Mouse (Mus musculus): Measurements from ENCODE around the gene Dtx1.
A peak's percentile ranks its signal among the peaks of the same experiment; 100 is the strongest.

The Dtx1 gene

GRCm38 (mm10) chr5:120634860-120635259 is 76.9 kb downstream of the Dtx1 start:
- DNase-seq = no peak

- peak in 1 of 2 experiments; percentile 36 for DNase-seq
Observed at GRCm38 (mm10) chr5:120634131-120634530, 77.6 kb downstream of the Dtx1 start, which contains the start of gene Cfap73. Gene Cfap73, minus strand, starts transcription at chr5:120634235.

- no peak for DNase-seq
Observed at GRCm38 (mm10) chr5:120631892-120632291, 79.8 kb downstream of the Dtx1 start.

- DNase-seq = no peak
Observed at GRCm38 (mm10) chr5:120631128-120631527, 80.6 kb downstream of the Dtx1 start.
